8 mouse cellular contexts compared by ENCODE assay signal in genomic region chr5:124010910-124011655, GRCm38 (mm10). TPM values are rescaled to one million over a fixed set of nuclear protein-coding genes. Genes with fewer than 3 reads are reported as not detected.
DNase-seq lines count a peak whose midpoint lies in the region; ATAC-seq and TF ChIP-seq lines count a peak whose summit lies in the region.

No protein-coding gene starts in this region.

- no peak for TF ChIP-seq POLR2A in heart, adult 2 months (IDR thresholded peaks at IDR 0.05; ENCODE audit: insufficient read depth, low read depth, low read length)

- ATAC-seq in megakaryocyte, adult 5-6 weeks (ENCODE audit: poor library complexity, severe bottlenecking): no peak
- ATAC-seq in common myeloid progenitor, adult 5-6 weeks (replicated peaks; ENCODE audit: low read depth, poor library complexity, severe bottlenecking): peak; percentile 48
- peak; percentile 77 for ATAC-seq in stomach, embryonic 16.5 days (ENCODE audit: insufficient read depth, low FRiP score)
- ATAC-seq in monocyte, adult 5-6 weeks (replicated peaks; ENCODE audit: insufficient number of reproducible peaks, low FRiP score, low TSS enrichment, poor library complexity, severe bottlenecking): no peak

- peaks cover 7% of the 10 kb centered on the region for H3K79me2 ChIP-seq in heart, adult 2 months (replicated peaks; ENCODE audit: control insufficient read depth, insufficient read depth, low read length)

- peak; percentile 72 to 77 for DNase-seq in heart, adult 2 months
- DNase-seq in kidney, postnatal 10 days: peak; percentile 88
- peak; percentile 83 for DNase-seq in lung, postnatal 36 days

- H3K4me3 ChIP-seq in megakaryocyte, embryonic 14.5 days (replicated peaks): peak overlapping the region; percentile 89
- H3K4me3 ChIP-seq in heart, adult 2 months: no peak overlapping the region; the same call in 1 of the 2 replicates
- 0 out of 2 replicates have a peak overlapping the region, but pooled peaks have one; percentile 3 for H3K4me3 ChIP-seq in stomach, embryonic 16.5 days (replicated peaks; ENCODE audit: low read length)

- peak overlapping the region; percentile 43 for H3K4me2 ChIP-seq in stomach, embryonic 16.5 days (ENCODE audit: low read depth, low read length)

- 7% methylated on average over 19 of the region's 19 CpGs for WGBS in heart, adult 2 months
- 8% methylated on average over 19 of the region's 19 CpGs for WGBS in stomach, embryonic 16.5 days

- H3K36me3 ChIP-seq in megakaryocyte, embryonic 14.5 days (replicated peaks; ENCODE audit: low read length): peaks cover 93% of the 10 kb centered on the region
- H3K36me3 ChIP-seq in heart, adult 2 months (ENCODE audit: control insufficient read depth, insufficient read depth, low read length): peaks cover 3% of the 10 kb centered on the region; the same call in 1 of the 2 replicates
- peaks cover 17% of the 10 kb centered on the region for H3K36me3 ChIP-seq in stomach, embryonic 16.5 days (ENCODE audit: control insufficient read depth, insufficient read depth, low read length)

- H3K9me3 ChIP-seq in megakaryocyte, embryonic 14.5 days: no peaks in the 10 kb centered on the region
- no peaks in the 10 kb centered on the region for H3K9me3 ChIP-seq in stomach, embryonic 16.5 days (replicated peaks; ENCODE audit: control insufficient read depth, low read length)

- H3K4me1 ChIP-seq in megakaryocyte, embryonic 14.5 days: peaks cover 97% of the 10 kb centered on the region
- peaks cover 29% of the 10 kb centered on the region for H3K4me1 ChIP-seq in heart, adult 2 months (ENCODE audit: control insufficient read depth, insufficient read depth, low read length)
- H3K4me1 ChIP-seq in stomach, embryonic 16.5 days (ENCODE audit: control insufficient read depth, insufficient read depth, low read length): peaks cover 52% of the 10 kb centered on the region

- peak overlapping the region; percentile 18; the same call in 1 of the 2 replicates for H3K9ac ChIP-seq in heart, adult 2 months (ENCODE audit: low read depth, low read length)
- H3K9ac ChIP-seq in stomach, embryonic 16.5 days (ENCODE audit: low read length): peak overlapping the region; percentile 62

- peak overlapping the region; percentile 81 for H3K27ac ChIP-seq in heart, adult 2 months
- peak overlapping the region; percentile 90 for H3K27ac ChIP-seq in stomach, embryonic 16.5 days (ENCODE audit: low read length)

- no peaks in the 10 kb centered on the region for H3K27me3 ChIP-seq in megakaryocyte, embryonic 14.5 days (replicated peaks)
- no peaks in the 10 kb centered on the region for H3K27me3 ChIP-seq in heart, adult 2 months (ENCODE audit: control insufficient read depth, insufficient read depth, low read length)
- no peaks in the 10 kb centered on the region for H3K27me3 ChIP-seq in stomach, embryonic 16.5 days (ENCODE audit: control insufficient read depth, insufficient read depth, low read length)

- intact Hi-C loops in heart, adult 2 months (cut with DNase I): loop anchor here (1.0 kb wide), 1 partner anchor 20 kb away; no protein-coding TSS in a partner anchor

- TF ChIP-seq CTCF in heart, adult 2 months (IDR thresholded peaks at IDR 0.05): no peak

- TF ChIP-seq EP300 in heart, adult 2 months (IDR thresholded peaks at IDR 0.05; ENCODE audit: insufficient read depth, low read depth, low read length): no peak

RNA-seq across cellular contexts. Expression of gene Vps37b, which starts 21.0 kb away (rescaled TPM):
- polyA plus RNA-seq in megakaryocyte, embryonic 14.5 days (2012; ENCODE audit: insufficient read depth, low replicate concordance): 437 and 1,468 TPM in 2 replicates
- total RNA-seq in megakaryocyte, adult 5-6 weeks (2015): 28.9 and 29.2 TPM in 2 replicates
- 29.1 and 29.9 TPM in 2 replicates for total RNA-seq in megakaryocyte, adult 5-6 weeks (2017)
- 21.4 and 21.9 TPM in 2 replicates for total RNA-seq in common myeloid progenitor, adult 5-6 weeks (2017)
- 10 to 100 TPM; 16.0 to 16.7 TPM for total RNA-seq in heart, adult 2 months (2021)
- polyA plus RNA-seq in heart, adult 2 months (2012; rRNA removed): 22.7 and 29.4 TPM in 2 replicates
- 39.6 and 44.4 TPM in 2 replicates for polyA plus RNA-seq in stomach, embryonic 16.5 days (2015; fragmentation: Nextera tagmentation; extraction: Ambion mirVana)
- total RNA-seq in monocyte, adult 5-6 weeks (2017): 118 to 126 TPM (median 121 TPM) in 3 replicates

RNA-seq across cellular contexts. Expression of gene Hip1r, which starts 37.7 kb away (rescaled TPM):
- polyA plus RNA-seq in megakaryocyte, embryonic 14.5 days (2012; ENCODE audit: insufficient read depth, low replicate concordance): 5.4 and 11.0 TPM in 2 replicates
- total RNA-seq in megakaryocyte, adult 5-6 weeks (2015): 6.0 and 6.6 TPM in 2 replicates
- 12.1 and 13.0 TPM in 2 replicates for total RNA-seq in megakaryocyte, adult 5-6 weeks (2017)
- 13.0 and 13.6 TPM in 2 replicates for total RNA-seq in common myeloid progenitor, adult 5-6 weeks (2017)
- total RNA-seq in heart, adult 2 months (2021): 10 to 100 TPM; 16.3 to 16.7 TPM
- polyA plus RNA-seq in heart, adult 2 months (2012; rRNA removed): 7.0 and 7.9 TPM in 2 replicates
- 31.2 and 35.2 TPM in 2 replicates for polyA plus RNA-seq in stomach, embryonic 16.5 days (2015; fragmentation: Nextera tagmentation; extraction: Ambion mirVana)
- 47.8 to 65.8 TPM (median 64.6 TPM) in 3 replicates for total RNA-seq in monocyte, adult 5-6 weeks (2017)

Comparison
In these comparisons a context has a peak if more than half of its experiments do, and no peak if none do; other contexts are left out.
1. ATAC-seq: peak in common myeloid progenitor, adult 5-6 weeks (single experiment) and stomach, embryonic 16.5 days (single experiment); none in megakaryocyte, adult 5-6 weeks (single experiment) and monocyte, adult 5-6 weeks (single experiment).
2. Peak in every context shown above with its lines, with median percentiles within 50 percentile points of each other: DNase-seq.